29 mouse cellular contexts compared by ENCODE assay signal in the genomic region with DNA sequence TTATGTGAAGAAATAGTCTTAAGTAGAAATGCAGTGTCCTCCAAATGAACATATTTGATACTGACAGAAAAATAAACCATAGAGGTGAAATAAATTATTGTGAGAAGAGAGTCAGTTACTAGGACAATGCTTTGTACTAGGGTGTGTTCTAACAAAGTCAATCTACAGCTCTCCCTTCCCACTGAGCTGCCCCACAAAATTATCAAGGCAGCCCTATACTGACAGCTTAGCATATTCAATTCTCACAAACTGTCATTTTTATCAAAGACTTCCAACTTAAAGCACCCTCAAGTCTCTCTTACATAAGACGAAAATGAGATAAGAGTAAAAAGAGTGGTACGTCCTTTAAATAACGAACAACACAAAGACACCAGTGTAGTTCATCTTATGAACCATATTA. TPM values are rescaled to one million over a fixed set of nuclear protein-coding genes. Genes with fewer than 3 reads are reported as not detected.
DNase-seq lines count a peak whose midpoint lies in the region; ATAC-seq and TF ChIP-seq lines count a peak whose summit lies in the region.
"Had no signal": no experiment of that assay in that cellular context is flagged by ENCODE, and none has a peak within 500 bp of the region (broad histone marks: within the 10 kb centered on the region; RNA-seq: fewer than 3 reads in every experiment).

No protein-coding gene starts in this region.

- H3K27ac ChIP-seq in liver, embryonic 12.5 days = no peak overlapping the region
- H3K27ac ChIP-seq in liver, embryonic 14.5 days = no peak overlapping the region
- H3K27ac ChIP-seq in liver, embryonic 11.5 days (ENCODE audit: low read depth, low read length) = no peak overlapping the region
- H3K27ac ChIP-seq: embryonic facial prominence, embryonic 13.5 days; embryonic facial prominence, embryonic 15.5 days; forebrain, embryonic 10.5 days; forebrain, embryonic 12.5 days had no signal

- no peak overlapping the region for H3K9ac ChIP-seq in liver, embryonic 12.5 days
- no peak overlapping the region for H3K9ac ChIP-seq in liver, embryonic 14.5 days (replicated peaks)
- no peak overlapping the region for H3K9ac ChIP-seq in liver, embryonic 11.5 days (ENCODE audit: low read depth, low read length)
- H3K9ac ChIP-seq: embryonic facial prominence, embryonic 13.5 days; embryonic facial prominence, embryonic 15.5 days; forebrain, embryonic 12.5 days had no signal

- H3K4me1 ChIP-seq in liver, embryonic 12.5 days = peaks cover 8% of the 10 kb centered on the region
- H3K4me1 ChIP-seq in liver, embryonic 14.5 days (replicated peaks; ENCODE audit: control insufficient read depth in 2 of 2, insufficient read depth in 2 of 2, low read length in 1 of 2) = peaks cover 0 to 7% of the 10 kb centered on the region in 2 experiments; a peak in 2 of 4 replicates
- H3K4me1 ChIP-seq in liver, embryonic 11.5 days (replicated peaks; ENCODE audit: control insufficient read depth, insufficient read depth, low read length) = no peaks in the 10 kb centered on the region
- H3K4me1 ChIP-seq: embryonic facial prominence, embryonic 13.5 days; embryonic facial prominence, embryonic 15.5 days; forebrain, embryonic 10.5 days; forebrain, embryonic 12.5 days had no signal

- H3K27me3 ChIP-seq in liver, embryonic 12.5 days (replicated peaks) = no peaks in the 10 kb centered on the region
- H3K27me3 ChIP-seq in liver, embryonic 14.5 days (ENCODE audit: control insufficient read depth, insufficient read depth, low read length) = no peaks in the 10 kb centered on the region
- H3K27me3 ChIP-seq in liver, embryonic 11.5 days (replicated peaks; ENCODE audit: control insufficient read depth, insufficient read depth, low read length) = no peaks in the 10 kb centered on the region
- H3K27me3 ChIP-seq: CH12.LX; embryonic facial prominence, embryonic 13.5 days; embryonic facial prominence, embryonic 15.5 days; forebrain, embryonic 12.5 days; Patski had no signal

- peak; percentile 22; the same call in 1 of the 2 replicates for TF ChIP-seq EP300 in liver, embryonic 14.5 days (IDR thresholded peaks at IDR 0.05; ENCODE audit: low read depth)

- no peaks in the 10 kb centered on the region for H3K36me3 ChIP-seq in liver, embryonic 12.5 days
- no peaks in the 10 kb centered on the region for H3K36me3 ChIP-seq in liver, embryonic 14.5 days (replicated peaks; ENCODE audit: control insufficient read depth, insufficient read depth, low read depth)
- no peaks in the 10 kb centered on the region for H3K36me3 ChIP-seq in liver, embryonic 11.5 days (ENCODE audit: control insufficient read depth, insufficient read depth, low read length)
- H3K36me3 ChIP-seq: embryonic facial prominence, embryonic 13.5 days; embryonic facial prominence, embryonic 15.5 days; forebrain, embryonic 10.5 days; forebrain, embryonic 12.5 days; G1E had no signal

- peak; percentile 35; the same call in 1 of the 2 replicates for ATAC-seq in liver, embryonic 12.5 days
- ATAC-seq in liver, embryonic 14.5 days (ENCODE audit: insufficient read depth) = no peak
- ATAC-seq in liver, embryonic 11.5 days (replicated peaks; ENCODE audit: low FRiP score) = no peak
- ATAC-seq: activated CD4-positive, CD25-positive, alpha-beta regulatory T cell, adult 4 months; CD4-positive, CD25-positive, alpha-beta regulatory T cell, adult 4 months; forebrain, embryonic 14.5 days; forebrain, embryonic 16.5 days; Patski had no signal

- no peak overlapping the region for H3K4me3 ChIP-seq in liver, embryonic 12.5 days
- H3K4me3 ChIP-seq in liver, embryonic 14.5 days (ENCODE audit: insufficient read depth in 1 of 2, low read depth in 2 of 2, low read length in 2 of 2) = no peak overlapping the region
- no peak overlapping the region for H3K4me3 ChIP-seq in liver, embryonic 11.5 days (ENCODE audit: low read depth, low read length)
- H3K4me3 ChIP-seq: embryonic facial prominence, embryonic 13.5 days; embryonic facial prominence, embryonic 15.5 days; erythroblast, embryonic 14.5 days; forebrain, embryonic 10.5 days; forebrain, embryonic 12.5 days had no signal

- no peak for TF ChIP-seq CTCF in liver, embryonic 14.5 days (IDR thresholded peaks at IDR 0.05; ENCODE audit: low read depth)

- H3K9me3 ChIP-seq in liver, embryonic 12.5 days (replicated peaks) = no peaks in the 10 kb centered on the region
- no peaks in the 10 kb centered on the region for H3K9me3 ChIP-seq in liver, embryonic 14.5 days (ENCODE audit: control insufficient read depth, low read length)
- H3K9me3 ChIP-seq in liver, embryonic 11.5 days (ENCODE audit: control insufficient read depth, low read length) = no peaks in the 10 kb centered on the region
- H3K9me3 ChIP-seq: embryonic facial prominence, embryonic 13.5 days; embryonic facial prominence, embryonic 15.5 days; forebrain, embryonic 10.5 days; forebrain, embryonic 12.5 days; G1E had no signal

- 38% methylated on average over 3 of the region's 3 CpGs for WGBS in liver, embryonic 12.5 days (ENCODE audit: insufficient replicate concordance)
- WGBS in liver, embryonic 14.5 days (ENCODE audit: insufficient replicate concordance) = 36% methylated on average over 3 of the region's 3 CpGs
- WGBS in liver, embryonic 11.5 days = 64% methylated on average over 3 of the region's 3 CpGs

- DNase-seq in liver = no peak
- DNase-seq in liver, embryonic 14.5 days (ENCODE audit: low read depth in 3 of 3, low spot score in 3 of 3) = no peak
- DNase-seq in liver, embryonic 11.5 days (ENCODE audit: low spot score) = no peak
- no peak for DNase-seq in retina, postnatal 1 day
- DNase-seq: adrenal gland, postnatal 10 days; adrenal gland, postnatal 25 days; B cell, adult 2 months; cerebellum, adult 11 months; cerebellum, adult 18-20 months; cerebellum, adult 8-10 months; cerebellum, adult 9-11 months; cerebellum, postnatal 14 days; cerebellum, postnatal 36 days; embryo, embryonic 11 days had no signal

- H3K4me2 ChIP-seq in liver, embryonic 12.5 days = no peak overlapping the region
- no peak overlapping the region for H3K4me2 ChIP-seq in liver, embryonic 14.5 days (ENCODE audit: low read depth)
- no peak overlapping the region for H3K4me2 ChIP-seq in liver, embryonic 11.5 days
- H3K4me2 ChIP-seq: embryonic facial prominence, embryonic 13.5 days; embryonic facial prominence, embryonic 15.5 days; forebrain, embryonic 12.5 days had no signal

RNA-seq across cellular contexts. Expression of a gene that starts 2.2 kb away (rescaled TPM):
- polyA plus RNA-seq in liver, embryonic 12.5 days (2016; fragmentation: Nextera tagmentation; extraction: Ambion mirVana) = 0.61 and 0.62 TPM in 2 replicates
- polyA plus RNA-seq in liver, embryonic 14.5 days (2012; rRNA removed) = not detected in 2 replicates
- polyA plus RNA-seq in liver, embryonic 14.5 days (2014; fragmentation: Nextera tagmentation; extraction: Ambion mirVana) = 0.30 and 1.1 TPM in 2 replicates
- 0.12 and 0.27 TPM in 2 replicates for polyA plus RNA-seq in liver, embryonic 11.5 days (2014; fragmentation: Nextera tagmentation; extraction: Ambion mirVana)
- polyA plus RNA-seq: activated CD4-positive, CD25-positive, alpha-beta regulatory T cell, adult 4 months; brain, embryonic 14.5 days; CD4-positive, CD25-positive, alpha-beta regulatory T cell, adult 4 months; embryonic facial prominence, embryonic 13.5 days; erythroblast, embryonic 14.5 days; forebrain, embryonic 10.5 days; forebrain, embryonic 12.5 days; forebrain, embryonic 14.5 days; forebrain, embryonic 16.5 days; G1E; Patski had no signal

RNA-seq across cellular contexts. Expression of a gene that starts 15.0 kb away (rescaled TPM):
- 46.8 and 50.0 TPM in 2 replicates for polyA plus RNA-seq in liver, embryonic 12.5 days (2016; fragmentation: Nextera tagmentation; extraction: Ambion mirVana)
- 23.1 and 38.7 TPM in 2 replicates for polyA plus RNA-seq in liver, embryonic 14.5 days (2012; rRNA removed)
- polyA plus RNA-seq in liver, embryonic 14.5 days (2014; fragmentation: Nextera tagmentation; extraction: Ambion mirVana) = 45.0 and 49.1 TPM in 2 replicates
- 23.1 and 26.0 TPM in 2 replicates for polyA plus RNA-seq in liver, embryonic 11.5 days (2014; fragmentation: Nextera tagmentation; extraction: Ambion mirVana)
- polyA plus RNA-seq: Patski had no signal

RNA-seq across cellular contexts. Expression of a gene that starts 26.3 kb away (rescaled TPM):
- not detected in 2 replicates for polyA plus RNA-seq in liver, embryonic 12.5 days (2016; fragmentation: Nextera tagmentation; extraction: Ambion mirVana)
- not detected in 2 replicates for polyA plus RNA-seq in liver, embryonic 14.5 days (2012; rRNA removed)
- not detected in 2 replicates for polyA plus RNA-seq in liver, embryonic 14.5 days (2014; fragmentation: Nextera tagmentation; extraction: Ambion mirVana)
- not detected in 2 replicates for polyA plus RNA-seq in liver, embryonic 11.5 days (2014; fragmentation: Nextera tagmentation; extraction: Ambion mirVana)
- polyA plus RNA-seq: activated CD4-positive, CD25-positive, alpha-beta regulatory T cell, adult 4 months; brain, embryonic 14.5 days; CD4-positive, CD25-positive, alpha-beta regulatory T cell, adult 4 months; embryonic facial prominence, embryonic 11.5 days; embryonic facial prominence, embryonic 13.5 days; erythroblast, embryonic 14.5 days; forebrain, embryonic 10.5 days; forebrain, embryonic 12.5 days; forebrain, embryonic 14.5 days; forebrain, embryonic 16.5 days; G1E; Patski had no signal

RNA-seq across cellular contexts. Expression of a gene that starts 36.7 kb away (rescaled TPM):
- not detected in 2 replicates for polyA plus RNA-seq in liver, embryonic 12.5 days (2016; fragmentation: Nextera tagmentation; extraction: Ambion mirVana)
- not detected in 2 replicates for polyA plus RNA-seq in liver, embryonic 14.5 days (2012; rRNA removed)
- not detected in 2 replicates for polyA plus RNA-seq in liver, embryonic 14.5 days (2014; fragmentation: Nextera tagmentation; extraction: Ambion mirVana)
- not detected in 2 replicates for polyA plus RNA-seq in liver, embryonic 11.5 days (2014; fragmentation: Nextera tagmentation; extraction: Ambion mirVana)
- polyA plus RNA-seq: activated CD4-positive, CD25-positive, alpha-beta regulatory T cell, adult 4 months; brain, embryonic 14.5 days; CD4-positive, CD25-positive, alpha-beta regulatory T cell, adult 4 months; erythroblast, embryonic 14.5 days; forebrain, embryonic 10.5 days; forebrain, embryonic 14.5 days; forebrain, embryonic 16.5 days; G1E; Patski had no signal
